Comparison of ENCODE assay signal across 8 mouse cellular contexts in genomic region chr11:73030821-73031498, GRCm38 (mm10). TPM values are rescaled to one million over a fixed set of nuclear protein-coding genes. Genes with fewer than 3 reads are reported as not detected.
A peak's percentile ranks its signal among the peaks of the same experiment; 100 is the strongest.
DNase-seq lines count a peak whose midpoint lies in the region; ATAC-seq and TF ChIP-seq lines count a peak whose summit lies in the region.

No protein-coding gene starts in this region.

- WGBS in forebrain, embryonic 15.5 days: 23% methylated on average over 20 of the region's 20 CpGs
- 21% methylated on average over 20 of the region's 20 CpGs for WGBS in large intestine, adult 2 months
- WGBS in liver, embryonic 15.5 days (ENCODE audit: insufficient replicate concordance): 38% methylated on average over 20 of the region's 20 CpGs
- WGBS in neural tube, embryonic 11.5 days: 26% methylated on average over 20 of the region's 20 CpGs
- WGBS in stomach, embryonic 15.5 days: 26% methylated on average over 20 of the region's 20 CpGs

- H3K4me3 ChIP-seq in ES-E14 (ENCODE audit: insufficient read depth in 1 of 2, low read depth in 1 of 2, low read length in 2 of 2, poor library complexity in 1 of 2, severe bottlenecking in 1 of 2): peak overlapping the region; percentile 19 to 62; a peak in 3 of 4 replicates
- peak overlapping the region; percentile 37 for H3K4me3 ChIP-seq in forebrain, embryonic 15.5 days
- peak overlapping the region; percentile 29 for H3K4me3 ChIP-seq in liver, embryonic 15.5 days (replicated peaks)
- no peak overlapping the region for H3K4me3 ChIP-seq in neural tube, embryonic 11.5 days (ENCODE audit: low read depth, low read length)
- H3K4me3 ChIP-seq in stomach, embryonic 15.5 days (replicated peaks): peak overlapping the region; percentile 36

- in situ Hi-C loops in ES-E14 (cut with MboI; ENCODE audit: low sequenced_read_pairs in 2 of 2, unreplicated experiment in 2 of 2): no loop called here

- H3K4me1 ChIP-seq in ES-E14 (ENCODE audit: control insufficient read depth in 2 of 2, insufficient read depth in 2 of 2, low read length in 2 of 2, poor library complexity in 1 of 2): peaks cover 0 to 6% of the 10 kb centered on the region in 2 experiments; a peak in 2 of 4 replicates
- peaks cover 11% of the 10 kb centered on the region for H3K4me1 ChIP-seq in forebrain, embryonic 15.5 days
- peaks cover 8% of the 10 kb centered on the region for H3K4me1 ChIP-seq in liver, embryonic 15.5 days (replicated peaks)
- peaks cover 4% of the 10 kb centered on the region; the same call in 1 of the 2 replicates for H3K4me1 ChIP-seq in neural tube, embryonic 11.5 days (ENCODE audit: control insufficient read depth, insufficient read depth, low read length)
- H3K4me1 ChIP-seq in stomach, embryonic 15.5 days: peaks cover 11% of the 10 kb centered on the region; the same call in 1 of the 2 replicates

- no peaks in the 10 kb centered on the region for H3K36me3 ChIP-seq in ES-E14 (ENCODE audit: control insufficient read depth, insufficient read depth, low read length, poor library complexity, severe bottlenecking)
- H3K36me3 ChIP-seq in forebrain, embryonic 15.5 days: peaks cover 3% of the 10 kb centered on the region; the same call in 1 of the 2 replicates
- H3K36me3 ChIP-seq in liver, embryonic 15.5 days (replicated peaks): no peaks in the 10 kb centered on the region
- H3K36me3 ChIP-seq in neural tube, embryonic 11.5 days (ENCODE audit: control insufficient read depth, insufficient read depth, low read length): no peaks in the 10 kb centered on the region
- H3K36me3 ChIP-seq in stomach, embryonic 15.5 days: peaks cover 6% of the 10 kb centered on the region; the same call in 1 of the 2 replicates

- peak overlapping the region; percentile 64 for H3K4me2 ChIP-seq in forebrain, embryonic 15.5 days (replicated peaks)
- H3K4me2 ChIP-seq in liver, embryonic 15.5 days: peak overlapping the region; percentile 68
- peak overlapping the region; percentile 54 for H3K4me2 ChIP-seq in neural tube, embryonic 11.5 days (ENCODE audit: low read depth)
- H3K4me2 ChIP-seq in stomach, embryonic 15.5 days: peak overlapping the region; percentile 69

- peak; percentile 95 for ATAC-seq in forebrain, embryonic 15.5 days (replicated peaks)
- ATAC-seq in liver, embryonic 15.5 days (ENCODE audit: insufficient read depth): peak; percentile 82
- ATAC-seq in neural tube, embryonic 11.5 days (ENCODE audit: insufficient read depth, low FRiP score, low TSS enrichment): peak; percentile 87
- ATAC-seq in stomach, embryonic 15.5 days (ENCODE audit: insufficient read depth, low FRiP score, low read depth): peak; percentile 86

- no peaks in the 10 kb centered on the region for H3K9me3 ChIP-seq in ES-E14 (ENCODE audit: control insufficient read depth, insufficient read depth, low read depth, low read length)
- H3K9me3 ChIP-seq in forebrain, embryonic 15.5 days: no peaks in the 10 kb centered on the region
- H3K9me3 ChIP-seq in liver, embryonic 15.5 days (replicated peaks): no peaks in the 10 kb centered on the region
- no peaks in the 10 kb centered on the region for H3K9me3 ChIP-seq in neural tube, embryonic 11.5 days (ENCODE audit: control insufficient read depth, low read length)
- no peaks in the 10 kb centered on the region for H3K9me3 ChIP-seq in stomach, embryonic 15.5 days

- H3K9ac ChIP-seq in ES-E14 (ENCODE audit: insufficient read depth, low read depth, low read length, poor library complexity, severe bottlenecking): peak overlapping the region; percentile 41; the same call in 1 of the 2 replicates
- H3K9ac ChIP-seq in forebrain, embryonic 15.5 days (replicated peaks): peak overlapping the region; percentile 52
- H3K9ac ChIP-seq in liver, embryonic 15.5 days: no peak overlapping the region; the same call in 1 of the 2 replicates
- H3K9ac ChIP-seq in neural tube, embryonic 11.5 days (ENCODE audit: low read length): peak overlapping the region; percentile 8
- no peak overlapping the region for H3K9ac ChIP-seq in stomach, embryonic 15.5 days

- intact Hi-C loops in heart, postnatal 14 days (cut with DNase I): no loop called here

- no peak overlapping the region for H3K27ac ChIP-seq in ES-E14 (ENCODE audit: insufficient read depth, low read depth, low read length, poor library complexity, severe bottlenecking)
- H3K27ac ChIP-seq in forebrain, embryonic 15.5 days (replicated peaks): peak overlapping the region; percentile 82
- no peak overlapping the region for H3K27ac ChIP-seq in liver, embryonic 15.5 days (replicated peaks)
- 0 out of 2 replicates have a peak overlapping the region, but pooled peaks have one; percentile 44 for H3K27ac ChIP-seq in neural tube, embryonic 11.5 days (ENCODE audit: low read depth, low read length)
- peak overlapping the region; percentile 72 for H3K27ac ChIP-seq in stomach, embryonic 15.5 days

- H3K27me3 ChIP-seq in forebrain, embryonic 15.5 days: no peaks in the 10 kb centered on the region
- no peaks in the 10 kb centered on the region; the same call in 1 of the 2 replicates for H3K27me3 ChIP-seq in liver, embryonic 15.5 days
- H3K27me3 ChIP-seq in neural tube, embryonic 11.5 days (ENCODE audit: control insufficient read depth, insufficient read depth, low read length): no peaks in the 10 kb centered on the region
- H3K27me3 ChIP-seq in stomach, embryonic 15.5 days (replicated peaks): no peaks in the 10 kb centered on the region

- DNase-seq in ES-E14 (ENCODE audit: low read depth, low spot score): no peak
- DNase-seq in cerebellum, adult 18-20 months: peak; percentile 84 to 95
- DNase-seq in heart, postnatal 14 days: peak; percentile 81 to 86
- peak; percentile 75 for DNase-seq in large intestine, adult 2 months (ENCODE audit: low read depth, low spot score)
- DNase-seq in neural tube, embryonic 11.5 days (ENCODE audit: low spot score): peak; percentile 88

TF ChIP-seq in ES-E14, 5 proteins besides CTCF, POLR2A, EP300 and RAD21:
- no peak for TF ChIP-seq CHD2 (IDR thresholded peaks at IDR 0.05; ENCODE audit: low read depth, low read length)
- no peak for TF ChIP-seq ZC3H11A (IDR thresholded peaks at IDR 0.05; ENCODE audit: borderline replicate concordance, low read depth, low read length)
- TF ChIP-seq HCFC1 (IDR thresholded peaks at IDR 0.05; ENCODE audit: borderline replicate concordance, insufficient read depth, low read length): no peak

RNA-seq across cellular contexts. Expression of gene Camkk1, which starts 12.2 kb away (rescaled TPM):
- 4.3 and 4.5 TPM in 2 replicates for total RNA-seq in ES-E14 (2012; rRNA removed)
- polyA plus RNA-seq in forebrain, embryonic 15.5 days (2015; fragmentation: Nextera tagmentation; extraction: Ambion mirVana): 19.6 TPM in 2 replicates
- 1 to 10 TPM; 1.4 to 1.8 TPM for total RNA-seq in heart, postnatal 14 days (2021)
- polyA plus RNA-seq in large intestine, adult 2 months (2012; rRNA removed): 3.8 and 4.2 TPM in 2 replicates
- polyA plus RNA-seq in liver, embryonic 15.5 days (2015; fragmentation: Nextera tagmentation; extraction: Ambion mirVana): 0.73 and 0.81 TPM in 2 replicates
- 5.7 and 6.5 TPM in 2 replicates for polyA plus RNA-seq in neural tube, embryonic 11.5 days (2014; fragmentation: Nextera tagmentation; extraction: Ambion mirVana)
- polyA plus RNA-seq in stomach, embryonic 15.5 days (2015; fragmentation: Nextera tagmentation; extraction: Ambion mirVana): 10.6 and 10.9 TPM in 2 replicates

RNA-seq across cellular contexts. Expression of gene Ncbp3, which starts 16.6 kb away (rescaled TPM):
- 9.6 and 10.4 TPM in 2 replicates for total RNA-seq in ES-E14 (2012; rRNA removed)
- polyA plus RNA-seq in forebrain, embryonic 15.5 days (2015; fragmentation: Nextera tagmentation; extraction: Ambion mirVana): 10.7 and 11.1 TPM in 2 replicates
- 1 to 10 TPM; 7.6 to 7.8 TPM for total RNA-seq in heart, postnatal 14 days (2021)
- 2.2 and 2.4 TPM in 2 replicates for polyA plus RNA-seq in large intestine, adult 2 months (2012; rRNA removed)
- 3.9 and 4.2 TPM in 2 replicates for polyA plus RNA-seq in liver, embryonic 15.5 days (2015; fragmentation: Nextera tagmentation; extraction: Ambion mirVana)
- 11.1 and 12.5 TPM in 2 replicates for polyA plus RNA-seq in neural tube, embryonic 11.5 days (2014; fragmentation: Nextera tagmentation; extraction: Ambion mirVana)
- 10.4 and 12.0 TPM in 2 replicates for polyA plus RNA-seq in stomach, embryonic 15.5 days (2015; fragmentation: Nextera tagmentation; extraction: Ambion mirVana)

RNA-seq across cellular contexts. Expression of gene P2rx1, which starts 32.1 kb away (rescaled TPM):
- 0.36 and 0.69 TPM in 2 replicates for total RNA-seq in ES-E14 (2012; rRNA removed)
- polyA plus RNA-seq in forebrain, embryonic 15.5 days (2015; fragmentation: Nextera tagmentation; extraction: Ambion mirVana): 0.40 and 0.56 TPM in 2 replicates
- total RNA-seq in heart, postnatal 14 days (2021): 1 to 10 TPM in 1 of 2 experiments, under 1 TPM in 1; 0.60 to 1.0 TPM
- polyA plus RNA-seq in large intestine, adult 2 months (2012; rRNA removed): 6.5 and 11.8 TPM in 2 replicates
- polyA plus RNA-seq in liver, embryonic 15.5 days (2015; fragmentation: Nextera tagmentation; extraction: Ambion mirVana): 6.6 and 7.5 TPM in 2 replicates
- polyA plus RNA-seq in neural tube, embryonic 11.5 days (2014; fragmentation: Nextera tagmentation; extraction: Ambion mirVana): 2.4 and 2.5 TPM in 2 replicates
- polyA plus RNA-seq in stomach, embryonic 15.5 days (2015; fragmentation: Nextera tagmentation; extraction: Ambion mirVana): 33.7 and 52.1 TPM in 2 replicates

RNA-seq across cellular contexts. Expression of gene Itgae, which starts 59.4 kb away (rescaled TPM):
- total RNA-seq in ES-E14 (2012; rRNA removed): 0.45 and 0.85 TPM in 2 replicates
- polyA plus RNA-seq in forebrain, embryonic 15.5 days (2015; fragmentation: Nextera tagmentation; extraction: Ambion mirVana): 0.18 and 0.34 TPM in 2 replicates
- total RNA-seq in heart, postnatal 14 days (2021): under 1 TPM in 1 of 2 experiments, not detected in 1; 0.20 TPM
- 5.4 and 12.1 TPM in 2 replicates for polyA plus RNA-seq in large intestine, adult 2 months (2012; rRNA removed)
- polyA plus RNA-seq in liver, embryonic 15.5 days (2015; fragmentation: Nextera tagmentation; extraction: Ambion mirVana): 0.16 and 0.17 TPM in 2 replicates
- polyA plus RNA-seq in neural tube, embryonic 11.5 days (2014; fragmentation: Nextera tagmentation; extraction: Ambion mirVana): 0.34 and 0.42 TPM in 2 replicates
- 0.33 and 0.57 TPM in 2 replicates for polyA plus RNA-seq in stomach, embryonic 15.5 days (2015; fragmentation: Nextera tagmentation; extraction: Ambion mirVana)

Comparison
In these comparisons a context has a peak if more than half of its experiments do, and no peak if none do; other contexts are left out.
1. H3K27ac ChIP-seq: peak in forebrain, embryonic 15.5 days (single experiment), neural tube, embryonic 11.5 days (single experiment) and stomach, embryonic 15.5 days (single experiment); none in ES-E14 (single experiment) and liver, embryonic 15.5 days (single experiment).
2. H3K9ac ChIP-seq: peak in ES-E14 (single experiment), forebrain, embryonic 15.5 days (single experiment) and neural tube, embryonic 11.5 days (single experiment); none in liver, embryonic 15.5 days (single experiment) and stomach, embryonic 15.5 days (single experiment).
3. Peak in every context shown above with its lines, with median percentiles within 50 percentile points of each other: ATAC-seq and H3K4me2 ChIP-seq.